Mouse (Mus musculus): Measurements from ENCODE around the gene Mdfic.

The Mdfic gene

DNA sequence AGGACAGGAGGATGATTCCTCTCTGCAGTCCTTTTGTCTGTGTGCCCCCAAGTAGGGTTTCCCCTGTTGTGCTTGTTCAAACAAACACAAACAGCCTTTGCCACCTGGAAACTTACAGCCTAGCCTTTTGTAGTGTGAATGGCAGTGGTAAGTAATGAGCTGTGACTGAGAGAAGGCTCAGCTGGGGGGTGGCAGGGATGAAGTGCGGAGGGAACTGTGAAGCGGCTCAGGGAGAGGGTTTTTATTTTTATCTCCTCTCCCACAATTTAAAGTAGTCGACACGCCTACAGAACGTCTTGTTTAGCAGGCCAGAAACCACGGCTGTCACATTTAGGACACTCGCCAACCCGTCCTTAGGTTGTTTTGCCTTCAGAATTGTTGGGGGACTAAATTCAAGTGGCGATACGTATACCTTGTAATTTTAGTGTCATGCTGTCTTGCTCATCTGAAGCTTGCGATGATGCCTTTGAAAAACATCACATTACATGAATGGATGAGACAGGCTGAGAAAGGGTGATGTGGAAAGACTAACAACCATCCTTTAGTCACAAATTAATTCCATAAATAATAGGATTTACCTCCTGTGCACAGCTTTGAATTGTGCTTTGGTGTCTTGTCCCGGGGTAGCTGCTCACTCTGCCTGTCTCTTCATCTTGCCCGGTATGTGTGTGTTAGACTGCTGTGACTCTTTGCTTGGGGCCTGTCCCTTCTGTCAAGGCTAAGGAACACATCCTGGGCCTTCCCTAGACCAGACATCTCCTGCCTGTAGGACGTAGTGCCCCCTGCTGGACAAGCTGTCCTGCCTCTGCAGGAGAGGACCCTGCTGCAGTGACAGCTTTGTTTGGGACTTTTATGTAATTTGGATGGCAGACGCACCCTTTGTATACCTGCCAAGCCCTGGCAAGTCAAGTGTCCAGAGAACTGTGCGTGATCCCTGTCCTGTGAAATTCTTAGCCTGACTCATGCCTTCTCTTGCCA lies 69.4 kb downstream of the Mdfic start:
- peak; percentile 49 for DNase-seq (ENCODE audit: extremely low read depth, insufficient read length, low spot score)

DNA sequence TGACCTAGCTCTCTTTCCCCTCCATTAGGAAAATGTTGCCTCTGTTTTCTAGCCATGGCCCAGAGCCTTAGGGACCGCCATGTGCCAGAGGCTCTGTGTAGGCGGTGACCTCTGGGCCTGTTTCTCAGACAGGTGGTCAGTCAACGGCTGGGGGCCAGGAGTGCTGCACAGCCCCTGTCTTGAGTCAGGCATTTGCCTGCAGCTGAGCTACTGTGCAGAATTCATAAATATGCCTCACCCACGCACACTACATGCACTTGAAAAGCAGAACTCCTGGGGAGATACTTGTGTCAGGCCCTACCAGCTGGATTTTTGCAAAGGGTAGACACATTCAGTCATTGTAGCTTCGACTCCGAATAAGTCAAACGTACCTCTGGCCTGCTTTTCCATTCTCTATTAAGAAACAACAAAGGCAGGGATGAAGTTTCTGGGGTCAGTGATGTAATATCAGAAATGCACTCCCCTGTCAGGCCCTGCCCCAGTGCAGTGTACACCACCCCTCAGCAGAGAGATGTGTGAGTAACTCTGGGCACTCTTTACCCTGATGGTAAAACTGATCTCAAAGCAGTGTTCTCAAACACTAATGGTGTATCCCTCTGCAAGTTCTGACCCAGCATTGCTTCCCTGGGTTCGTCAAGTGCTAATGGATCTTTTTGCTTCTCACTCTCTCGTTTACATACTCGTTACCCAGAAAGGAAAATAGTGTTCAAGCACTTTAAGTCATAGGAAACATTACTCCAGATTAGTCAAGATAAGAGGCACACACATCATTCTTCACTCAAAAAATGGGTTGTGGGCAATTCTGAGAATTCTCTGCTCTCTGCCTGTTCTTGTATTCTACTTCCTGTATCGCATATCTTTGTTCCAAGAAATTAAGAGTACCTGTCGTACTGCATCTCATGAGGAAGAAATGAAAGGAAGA lies 72.5 kb downstream of the Mdfic start:
- DNase-seq (ENCODE audit: extremely low read depth, insufficient read length, low spot score) = no peak

- DNase-seq (ENCODE audit: extremely low read depth, insufficient read length, low spot score) = peak; percentile 46
Measured at GRCm38 (mm10) chr6:15793602-15794345, 73.3 kb downstream of the Mdfic start.

GRCm38 (mm10) chr6:15794801-15795200 lies 74.3 kb downstream of the Mdfic start:
- no peak for DNase-seq (ENCODE audit: extremely low read depth, insufficient read length, low spot score)

- no peak for DNase-seq (ENCODE audit: extremely low read depth, insufficient read length, low spot score)
Measured at GRCm38 (mm10) chr6:15807382-15807781, 86.9 kb downstream of the Mdfic start.

DNA sequence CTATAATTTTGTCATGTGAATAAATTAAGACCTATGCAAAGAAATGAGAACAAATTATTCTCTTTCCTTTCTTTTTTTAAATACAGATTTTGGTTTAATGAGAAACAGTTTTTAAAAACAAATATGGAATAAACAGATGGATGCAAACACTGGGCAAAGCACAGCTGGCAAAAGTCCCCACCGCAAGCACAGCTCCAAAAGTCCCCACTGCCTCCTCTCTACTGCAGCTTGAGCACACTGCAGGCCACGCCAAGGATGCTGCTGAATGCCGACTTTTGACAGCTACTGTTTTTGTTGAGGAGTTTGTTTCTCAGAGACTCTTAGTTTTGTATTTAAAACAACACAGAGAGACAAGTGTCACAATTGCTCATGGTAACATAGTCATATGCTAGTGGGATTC lies 104.8 kb downstream of the Mdfic start:
- no peak for DNase-seq (ENCODE audit: extremely low read depth, insufficient read length, low spot score)

DNA sequence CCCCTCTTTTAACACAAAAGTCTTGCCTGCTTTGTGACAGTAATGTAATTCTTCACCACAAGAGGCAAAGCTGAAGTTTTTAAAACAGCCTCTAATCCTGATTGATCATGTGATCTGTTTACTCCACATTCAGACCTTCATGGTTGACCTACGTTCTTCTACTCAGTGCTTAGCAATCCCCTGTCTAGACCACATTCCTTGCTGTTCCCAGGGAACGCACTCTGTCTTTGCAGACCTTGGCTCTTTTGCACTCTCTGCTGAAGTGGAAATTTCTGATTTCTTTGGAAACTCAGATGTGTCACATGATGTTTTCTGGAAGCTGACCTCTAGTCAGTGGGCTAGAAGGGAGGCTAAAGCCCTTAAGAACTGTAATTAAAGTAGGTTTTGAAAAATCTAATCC lies 109.4 kb downstream of the Mdfic start:
- DNase-seq (ENCODE audit: extremely low read depth, insufficient read length, low spot score) = no peak

GRCm38 (mm10) chr6:15830651-15831050 lies 110.2 kb downstream of the Mdfic start:
- DNase-seq (ENCODE audit: extremely low read depth, insufficient read length, low spot score) = no peak

GRCm38 (mm10) chr6:15837695-15838094 lies 117.2 kb downstream of the Mdfic start:
- DNase-seq (ENCODE audit: extremely low read depth, insufficient read length, low spot score) = no peak

DNA sequence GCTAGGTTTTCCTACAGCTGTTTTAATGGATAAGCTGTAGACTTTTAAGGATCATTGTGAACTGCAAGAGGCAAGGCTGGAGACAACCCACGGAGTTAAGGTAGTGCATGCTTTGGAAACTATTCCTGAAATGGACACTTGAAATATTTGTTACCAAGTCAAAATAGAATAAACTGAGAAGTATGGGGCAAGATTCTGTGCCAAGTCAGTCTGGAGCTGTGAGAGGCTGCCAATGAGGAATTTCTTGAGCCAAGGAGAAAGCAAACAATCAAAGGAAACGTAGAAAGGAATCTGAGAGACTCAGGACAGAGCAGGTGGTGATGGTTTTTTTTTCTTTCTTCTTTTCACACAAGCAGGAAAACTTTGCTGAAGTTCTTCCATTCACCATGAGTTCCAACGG lies 119.4 kb downstream of the Mdfic start:
- DNase-seq (ENCODE audit: extremely low read depth, insufficient read length, low spot score) = no peak

DNA sequence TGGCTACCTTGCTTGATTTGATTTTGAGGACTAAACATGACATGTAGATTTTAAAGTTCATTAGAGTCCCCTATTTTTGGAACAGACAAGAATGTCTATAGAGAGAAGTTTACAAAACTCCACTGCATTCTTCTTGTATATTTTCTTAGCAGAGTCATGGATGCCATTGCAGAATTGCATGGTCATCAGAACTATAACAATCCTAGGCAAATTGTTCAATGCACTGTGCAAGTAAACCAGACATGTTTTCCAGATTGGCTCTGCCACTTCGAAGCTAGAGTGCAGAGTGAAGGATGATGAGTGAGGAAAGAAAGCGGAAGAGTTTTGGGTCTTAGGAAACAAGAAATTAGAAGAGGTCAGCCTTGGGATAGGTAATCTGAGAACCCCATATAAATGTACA lies 120.0 kb downstream of the Mdfic start:
- no peak for DNase-seq (ENCODE audit: extremely low read depth, insufficient read length, low spot score)

DNA sequence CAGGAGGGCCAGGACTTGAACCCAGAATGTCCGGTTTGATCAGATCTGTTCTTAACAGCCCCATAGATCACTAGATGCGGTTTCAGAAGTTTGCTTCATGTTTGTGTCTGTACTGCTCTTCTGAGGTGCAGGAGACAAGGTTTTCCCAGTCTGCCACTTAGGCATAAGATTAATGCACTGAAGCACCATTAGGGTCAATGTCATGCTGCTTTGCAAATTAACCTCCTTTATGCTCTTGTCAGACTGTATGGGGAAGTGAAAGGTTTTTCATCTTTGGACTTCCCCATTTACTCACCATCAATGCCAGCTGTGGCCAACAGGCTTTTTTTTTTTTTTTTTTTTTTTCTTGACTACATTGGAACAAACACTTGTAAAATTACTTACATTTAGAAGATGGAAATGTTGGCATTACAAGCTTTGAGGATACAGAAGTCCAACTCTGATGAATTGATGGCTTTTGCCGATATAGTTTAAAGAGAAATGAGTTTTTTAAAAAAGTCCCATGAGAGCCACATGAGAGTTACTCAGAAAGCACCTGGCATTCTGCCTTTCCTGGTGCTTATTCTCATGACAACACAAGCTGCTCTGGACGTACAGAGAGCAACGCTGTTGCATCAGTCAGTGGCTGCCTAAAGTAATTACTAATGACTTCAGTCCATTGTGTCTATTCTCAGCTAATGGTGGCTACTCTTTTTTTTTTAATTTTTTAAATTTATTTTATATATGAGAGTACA lies 121.2 kb downstream of the Mdfic start:
- DNase-seq (ENCODE audit: extremely low read depth, insufficient read length, low spot score) = no peak

GRCm38 (mm10) chr6:15843295-15843694 lies 122.8 kb downstream of the Mdfic start:
- no peak for DNase-seq (ENCODE audit: extremely low read depth, insufficient read length, low spot score)

DNA sequence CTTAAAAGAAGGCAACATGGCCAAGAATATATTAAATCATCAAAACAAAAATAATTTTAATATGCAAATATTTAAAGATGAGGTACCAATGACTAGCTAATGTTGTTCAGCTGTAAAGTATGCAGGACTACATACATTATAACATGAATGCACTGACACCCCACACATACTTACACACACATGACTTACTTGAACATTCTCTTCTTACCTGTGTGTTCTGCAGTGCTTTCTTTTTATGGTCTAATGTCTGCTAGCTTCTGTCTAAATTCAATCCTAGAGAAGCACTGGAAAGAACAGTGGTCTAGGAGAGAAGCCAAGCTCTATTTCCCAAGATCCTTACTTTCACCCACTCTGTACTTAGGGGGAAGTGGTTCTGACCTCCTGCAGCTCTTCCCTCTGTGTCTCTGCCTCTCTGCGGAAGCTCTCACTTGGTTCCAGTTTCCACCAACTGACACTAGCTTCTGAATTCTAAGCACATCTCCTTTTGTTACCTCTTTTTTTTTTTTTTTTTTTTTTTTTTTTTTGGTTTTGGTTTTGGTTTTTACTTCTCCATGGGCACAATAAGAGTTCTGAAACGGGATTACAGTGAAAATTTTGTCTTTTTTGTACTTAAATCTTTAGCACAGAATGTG lies 125.4 kb downstream of the Mdfic start:
- no peak for DNase-seq (ENCODE audit: extremely low read depth, insufficient read length, low spot score)

All from 3134 (cell line).